Mouse (Mus musculus) forebrain, postnatal 0 days (tissue): ENCODE measurements around the gene Wt1. TPM values are rescaled to one million over a fixed set of nuclear protein-coding genes. Genes with fewer than 3 reads are reported as not detected.

ENCODE experiments used
- ATAC-seq: fragments of 200-750 bp; cut with Nextera tagmentation; 2 replicates; pipeline ENCODE4 v1.8.0; 2017; ENCODE audit warnings: mild to moderate bottlenecking, moderate library complexity
- DNase-seq: peaks from one replicate; pipeline ENCODE4 v3.0.0-alpha.2; 2015
- H3K27ac ChIP-seq: fragments of 300-500 bp; sonication (generic); 2 replicates; pipeline ENCODE4 v1.5.1; 2014; ENCODE audit warnings: low read depth, mild to moderate bottlenecking, antibody characterized with exemption, low read length, moderate library complexity, mixed read lengths
- H3K27me3 ChIP-seq: fragments of 300-500 bp; sonication (generic); 2 replicates; pipeline ENCODE4 v1.6.1; 2014; ENCODE audit warnings: mild to moderate bottlenecking, low read length, mixed read lengths; ENCODE audit not compliant: insufficient read depth
- H3K36me3 ChIP-seq: fragments of 300-500 bp; sonication (generic); 2 replicates; pipeline ENCODE4 v1.6.1; 2014; ENCODE audit warnings: mild to moderate bottlenecking, moderate library complexity; ENCODE audit not compliant: insufficient read depth
- H3K4me1 ChIP-seq: fragments of 300-500 bp; sonication (generic); 2 replicates; pipeline ENCODE4 v1.6.1; 2014; ENCODE audit warnings: antibody characterized with exemption; ENCODE audit not compliant: insufficient read depth
- H3K4me2 ChIP-seq: fragments of 300-500 bp; sonication (generic); 2 replicates; pipeline ENCODE4 v1.6.1; 2014; ENCODE audit warnings: low read depth, mild to moderate bottlenecking, moderate library complexity
- H3K4me3 ChIP-seq: fragments of 300-500 bp; sonication (generic); 2 replicates; pipeline ENCODE4 v1.5.1; 2014; ENCODE audit warnings: low read depth, low read length, mixed read lengths
- H3K9ac ChIP-seq: fragments of 300-500 bp; sonication (generic); 2 replicates; pipeline ENCODE4 v1.6.1; 2014; ENCODE audit warnings: mild to moderate bottlenecking
- H3K9me3 ChIP-seq: fragments of 300-500 bp; sonication (generic); 2 replicates; pipeline ENCODE4 v1.6.1; 2016; ENCODE audit warnings: low read length
- CTCF ChIP-seq: sonication (generic); IDR thresholded peaks from 2 replicates; pipeline ENCODE4 v1.5.1; 2016; ENCODE audit warnings: antibody characterized with exemption, control low read depth, low read depth
- WGBS: fragments of 180-500 bp; shearing (Covaris S2); extraction: QIAGEN DNeasy Blood & Tissue Kit; methylation state at CpG from one replicate; pipeline ENCODE4 v1.1.7; 2014; 5-methylcytosine and 5-hydroxymethylcytosine counted together
- polyA plus RNA-seq: library from polyadenylated mRNA; unstranded; fragments of >200 nt; fragmentation: Nextera tagmentation; extraction: Ambion mirVana; gene quantifications from 2 replicates; pipeline ENCODE4 v1.2.1, GENCODE M21; 2015
- total RNA-seq: library from RNA; depleted of rRNA; stranded (reverse); fragments of >200 nt; gene quantifications from 2 replicates; pipeline ENCODE4 v1.2.3, GENCODE M21; 2014

Wt1 gene
- total and polyA plus RNA-seq, 2 experiments from 2014 or later: 0.14 to 0.24 TPM

- no peaks in the 10 kb centered on the region for H3K4me1 ChIP-seq
- no peak overlapping the region for H3K4me2 ChIP-seq
- TF ChIP-seq CTCF: no peak
- DNase-seq: no peak
- H3K27ac ChIP-seq: no peak overlapping the region
- no peak overlapping the region for H3K4me3 ChIP-seq
- 84% methylated on average over 3 of the region's 3 CpGs for WGBS
- H3K36me3 ChIP-seq: no peaks in the 10 kb centered on the region
- no peaks in the 10 kb centered on the region for H3K27me3 ChIP-seq
- H3K9me3 ChIP-seq: no peaks in the 10 kb centered on the region; the same call in 1 of the 2 replicates
- H3K9ac ChIP-seq: no peak overlapping the region
- ATAC-seq: no peak
Measured at GRCm38 (mm10) chr2:105185140-105185539, 58.8 kb downstream of the Wt1 start.

GRCm38 (mm10) chr2:105185768-105186529, 59.6 kb downstream of the Wt1 start:
- TF ChIP-seq CTCF: no peak
- Histone ChIP-seq H3K4me3 (no peak overlapping the region), H3K9me3 (no peaks in the 10 kb centered on the region)

DNA sequence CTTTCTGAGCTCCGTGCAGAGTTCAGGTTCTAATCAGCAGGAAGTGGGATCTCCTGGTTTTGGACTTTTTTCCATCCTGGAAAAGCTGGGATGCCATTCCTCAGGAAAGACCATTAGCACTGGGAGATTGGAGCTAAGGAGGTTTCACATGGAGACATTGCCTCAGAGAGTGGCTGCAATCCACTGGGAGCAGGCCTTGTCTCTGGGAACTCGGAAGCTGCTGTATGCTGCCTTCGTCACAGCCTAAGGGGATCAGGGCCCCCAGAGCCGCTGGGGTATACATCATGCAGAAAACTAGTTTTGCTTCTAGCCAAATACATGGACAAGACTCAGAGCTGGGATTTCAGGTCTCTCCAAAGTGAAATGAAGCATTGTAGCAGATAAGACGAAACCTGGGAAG, 60.3 kb downstream of the Wt1 start:
- Histone ChIP-seq H3K27ac (no peak overlapping the region), H3K9ac (no peak overlapping the region), H3K4me2 (no peak overlapping the region), H3K4me1 (no peaks in the 10 kb centered on the region), H3K4me3 (no peak overlapping the region), H3K27me3 (no peaks in the 10 kb centered on the region), H3K36me3 (no peaks in the 10 kb centered on the region), H3K9me3 (no peaks in the 10 kb centered on the region)
- DNase-seq (no peak), ATAC-seq (no peak)
- WGBS: 79% methylated on average over 5 of the region's 5 CpGs
- no peak for TF ChIP-seq CTCF

More at GRCm38 (mm10) chr2:105185768-105186529, 59.6 kb downstream of the Wt1 start:
- Histone ChIP-seq H3K4me2 (no peak overlapping the region), H3K27me3 (no peaks in the 10 kb centered on the region), H3K4me1 (no peaks in the 10 kb centered on the region), H3K9ac (no peak overlapping the region), H3K27ac (no peak overlapping the region), H3K36me3 (no peaks in the 10 kb centered on the region)
- 65% methylated on average over 13 of the region's 13 CpGs for WGBS
- DNase-seq: no peak
- ATAC-seq: no peak

- TF ChIP-seq CTCF: peak; percentile 68
- H3K4me3 ChIP-seq: no peak overlapping the region
- 81% methylated on average over 10 of the region's 10 CpGs for WGBS
Measured at GRCm38 (mm10) chr2:105188182-105188581, 61.9 kb downstream of the Wt1 start.

GRCm38 (mm10) chr2:105189352-105189751, 63.0 kb downstream of the Wt1 start:
- TF ChIP-seq CTCF: peak; percentile 41; the same call in 1 of the 2 replicates
- H3K36me3 ChIP-seq: no peaks in the 10 kb centered on the region
- no peaks in the 10 kb centered on the region for H3K9me3 ChIP-seq
- no peaks in the 10 kb centered on the region for H3K4me1 ChIP-seq
- H3K4me3 ChIP-seq: no peak overlapping the region
- no peak for ATAC-seq
- no peak overlapping the region for H3K9ac ChIP-seq
- no peak for DNase-seq
- H3K4me2 ChIP-seq: no peak overlapping the region
- 28% methylated on average over 5 of the region's 5 CpGs for WGBS
- H3K27me3 ChIP-seq: no peaks in the 10 kb centered on the region
- no peak overlapping the region for H3K27ac ChIP-seq

More at GRCm38 (mm10) chr2:105188182-105188581, 61.9 kb downstream of the Wt1 start:
- peak; percentile 18 for DNase-seq
- no peak for ATAC-seq
- H3K27ac ChIP-seq: no peak overlapping the region
- H3K4me1 ChIP-seq: no peaks in the 10 kb centered on the region
- H3K4me2 ChIP-seq: no peak overlapping the region
- H3K36me3 ChIP-seq: no peaks in the 10 kb centered on the region
- no peaks in the 10 kb centered on the region for H3K9me3 ChIP-seq
- no peak overlapping the region for H3K9ac ChIP-seq
- H3K27me3 ChIP-seq: no peaks in the 10 kb centered on the region

DNA sequence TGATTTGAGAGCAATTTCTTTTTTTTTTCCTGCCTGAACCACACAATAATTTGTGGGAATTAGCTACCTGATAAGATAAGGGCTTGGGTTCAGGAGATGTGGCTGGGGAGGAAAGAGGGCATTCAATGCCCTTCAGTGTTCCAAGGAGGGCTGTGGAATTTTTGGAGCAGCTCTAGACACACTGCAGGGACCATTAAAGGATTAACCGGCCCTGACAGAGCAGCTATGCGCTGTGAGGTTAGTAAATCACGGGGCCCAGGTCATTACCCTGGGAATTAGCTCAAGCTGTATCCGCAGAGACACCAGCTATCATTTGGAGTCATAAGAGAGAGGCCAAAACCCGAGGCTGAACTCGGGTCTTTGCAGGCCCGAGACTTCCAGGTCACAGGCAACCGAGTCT, 73.8 kb downstream of the Wt1 start:
- no peak overlapping the region for H3K4me2 ChIP-seq
- ATAC-seq: no peak
- DNase-seq: no peak
- no peak overlapping the region for H3K4me3 ChIP-seq
- no peaks in the 10 kb centered on the region for H3K4me1 ChIP-seq
- no peaks in the 10 kb centered on the region for H3K9me3 ChIP-seq
- H3K27ac ChIP-seq: no peak overlapping the region
- WGBS: 38% methylated on average over 8 of the region's 8 CpGs
- no peaks in the 10 kb centered on the region for H3K27me3 ChIP-seq
- no peaks in the 10 kb centered on the region for H3K36me3 ChIP-seq
- H3K9ac ChIP-seq: no peak overlapping the region
- no peak for TF ChIP-seq CTCF

- H3K27me3 ChIP-seq: no peaks in the 10 kb centered on the region
- H3K9me3 ChIP-seq: no peaks in the 10 kb centered on the region
- no peak overlapping the region for H3K27ac ChIP-seq
- ATAC-seq (no peak), DNase-seq (no peak)
- TF ChIP-seq CTCF: no peak
- no peaks in the 10 kb centered on the region for H3K36me3 ChIP-seq
- no peak overlapping the region for H3K9ac ChIP-seq
- 86% methylated on average over 9 of the region's 9 CpGs for WGBS
- H3K4me2 ChIP-seq: no peak overlapping the region
- H3K4me3 ChIP-seq: no peak overlapping the region
- no peaks in the 10 kb centered on the region for H3K4me1 ChIP-seq
Measured at GRCm38 (mm10) chr2:105206563-105207174, 80.3 kb downstream of the Wt1 start.
